Mouse (Mus musculus): ENCODE results near the gene Vti1a.

DNA sequence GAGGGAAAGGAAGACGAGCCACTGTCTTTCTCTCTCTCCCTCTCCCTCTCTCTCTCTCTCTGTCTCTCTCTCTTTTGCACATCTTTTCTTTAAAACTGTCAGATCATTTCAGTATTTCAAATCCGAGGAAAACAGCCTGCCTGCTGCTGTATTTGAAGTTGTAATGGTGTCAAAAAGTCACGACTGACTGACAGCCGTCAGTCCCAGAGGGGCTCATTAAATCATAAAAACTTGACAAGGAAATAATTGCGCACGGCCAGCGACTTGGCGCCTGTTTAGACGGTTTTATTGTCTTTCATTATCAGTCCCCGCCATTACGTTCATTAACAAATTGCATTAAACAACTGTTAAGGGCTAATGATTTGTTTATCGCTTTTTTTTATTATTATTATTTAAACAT, 310.9 kb downstream of the Vti1a start:
- TF ChIP-seq CTCF (IDR thresholded peaks at IDR 0.05) (no peak), EP300 (IDR thresholded peaks at IDR 0.05) (no peak)

Data from lung, postnatal 0 days (tissue).